Mouse (Mus musculus) MEL (cell line): ENCODE measurements around the gene Eif2ak3. TPM values are rescaled to one million over a fixed set of nuclear protein-coding genes. Genes with fewer than 3 reads are reported as not detected.

Experiments
- DNase-seq: peaks from one replicate; pipeline ENCODE4 v3.0.0; 2011; ENCODE audit warnings: low read depth, low spot score
- H3K27ac ChIP-seq: 2 replicates; pipeline ENCODE4 v1.5.1; 2012; ENCODE audit warnings: low read depth, mild to moderate bottlenecking, control low read depth, low read length, moderate library complexity; ENCODE audit not compliant: control insufficient read depth
- H3K27me3 ChIP-seq, 2 experiments: fragments of 150-350 bp in 1 of 2; sonication (generic) in 1 of 2; 2 replicates each; pipeline ENCODE4 v1.6.1; 2012; ENCODE audit warnings: low read length in 2 of 2, mild to moderate bottlenecking in 2 of 2, improper control_type of control experiment in 1 of 2, moderate library complexity in 1 of 2; ENCODE audit not compliant: insufficient read depth in 2 of 2, control insufficient read depth in 1 of 2
- H3K36me3 ChIP-seq, 2 experiments: 2 replicates each; pipeline ENCODE4 v1.6.1; 2012 to 2014; ENCODE audit warnings: low read length in 2 of 2, improper control_type of control experiment in 1 of 2, inconsistent platforms in 1 of 2, mild to moderate bottlenecking in 1 of 2; ENCODE audit not compliant: insufficient read depth in 2 of 2, control insufficient read depth in 1 of 2
- H3K4me1 ChIP-seq, 2 experiments: fragments of 150-350 bp in 1 of 2; sonication (generic) in 1 of 2; 2 replicates each; pipeline ENCODE4 v1.6.1; 2012; ENCODE audit warnings: low read length in 2 of 2, improper control_type of control experiment in 1 of 2, mild to moderate bottlenecking in 1 of 2; ENCODE audit not compliant: insufficient read depth in 2 of 2, control insufficient read depth in 1 of 2
- H3K4me3 ChIP-seq, 2 experiments: fragments of 150-350 bp in 1 of 2; sonication (generic) in 1 of 2; 2 replicates each; pipeline ENCODE4 v1.5.1; 2012; ENCODE audit warnings: low read depth in 2 of 2, low read length in 2 of 2, mild to moderate bottlenecking in 2 of 2, moderate library complexity in 2 of 2, control low read depth in 1 of 2, improper control_type of control experiment in 1 of 2; ENCODE audit not compliant: control insufficient read depth in 1 of 2, insufficient read depth in 1 of 2
- H3K79me2 ChIP-seq: 2 replicates; pipeline ENCODE4 v1.6.1; 2012; ENCODE audit warnings: mild to moderate bottlenecking, low read length, moderate library complexity; ENCODE audit not compliant: control insufficient read depth, poor library complexity, insufficient read depth
- H3K9ac ChIP-seq: 2 replicates; pipeline ENCODE4 v1.6.1; 2012; ENCODE audit warnings: low read depth, mild to moderate bottlenecking, control low read depth, low read length, moderate library complexity; ENCODE audit not compliant: control insufficient read depth, poor library complexity, severe bottlenecking
- H3K9me3 ChIP-seq: fragments of 150-350 bp; sonication (generic); replicated peaks from 2 replicates; pipeline ENCODE4 v1.6.1; 2012; ENCODE audit warnings: mild to moderate bottlenecking, low read length, improper control_type of control experiment, moderate library complexity; ENCODE audit not compliant: insufficient read depth
- BHLHE40 ChIP-seq: IDR thresholded peaks from 2 replicates; pipeline ENCODE4 v1.6.1; 2012; ENCODE audit warnings: low read depth, mild to moderate bottlenecking, inconsistent platforms, low read length, improper control_type of control experiment, borderline replicate concordance
- CHD1 ChIP-seq: IDR thresholded peaks from 2 replicates; pipeline ENCODE4 v1.6.1; 2012; ENCODE audit warnings: low read depth, mild to moderate bottlenecking, inconsistent platforms, low read length, improper control_type of control experiment
- CHD2 ChIP-seq: IDR thresholded peaks from 2 replicates; pipeline ENCODE4 v1.6.1; 2011; ENCODE audit warnings: low read length, improper control_type of control experiment
- CTCF ChIP-seq, 3 experiments: IDR thresholded peaks in 2 of 3; conservative IDR thresholded peaks in 1 of 3; 2 replicates each; pipeline ENCODE4 v1.5.1; 2011 to 2012; ENCODE audit warnings: low read length in 3 of 3, low read depth in 2 of 3, mild to moderate bottlenecking in 2 of 3, improper control_type of control experiment in 1 of 3, inconsistent platforms in 1 of 3, mixed read lengths in 1 of 3, moderate library complexity in 1 of 3; ENCODE audit not compliant: control insufficient read depth in 1 of 3, insufficient read depth in 1 of 3, poor library complexity in 1 of 3, severe bottlenecking in 1 of 3
- E2F4 ChIP-seq: IDR thresholded peaks from 2 replicates; pipeline ENCODE4 v1.6.1; 2011; ENCODE audit warnings: low read depth, low read length, improper control_type of control experiment, borderline replicate concordance
- ELF1 ChIP-seq: IDR thresholded peaks from 2 replicates; pipeline ENCODE4 v1.6.1; 2014; ENCODE audit warnings: low read depth, mild to moderate bottlenecking, inconsistent platforms, low read length, improper control_type of control experiment, moderate library complexity
- EP300 ChIP-seq, 2 experiments: IDR thresholded peaks; 2 replicates each; pipeline ENCODE4 v1.6.1; 2011; ENCODE audit warnings: improper control_type of control experiment in 2 of 2, low read length in 2 of 2, low read depth in 1 of 2, mild to moderate bottlenecking in 1 of 2
- GATA1 ChIP-seq: IDR thresholded peaks from 2 replicates; pipeline ENCODE4 v1.6.1; 2011; ENCODE audit warnings: low read depth, low read length, improper control_type of control experiment
- HCFC1 ChIP-seq: IDR thresholded peaks from 2 replicates; pipeline ENCODE4 v1.6.1; 2012; ENCODE audit warnings: low read depth, mild to moderate bottlenecking, inconsistent platforms, low read length, improper control_type of control experiment, moderate library complexity
- MAFK ChIP-seq: IDR thresholded peaks from 2 replicates; pipeline ENCODE4 v1.6.1; 2011; ENCODE audit warnings: low read depth, mild to moderate bottlenecking, low read length, improper control_type of control experiment, borderline replicate concordance
- MYC ChIP-seq: IDR thresholded peaks from 2 replicates; pipeline ENCODE4 v1.6.1; 2011; ENCODE audit warnings: low read depth, mild to moderate bottlenecking, low read length, improper control_type of control experiment, moderate library complexity
- NELFE ChIP-seq: IDR thresholded peaks from 2 replicates; pipeline ENCODE4 v1.6.1; 2011; ENCODE audit warnings: low read depth, low read length, improper control_type of control experiment
- POLR2A ChIP-seq, 2 experiments: IDR thresholded peaks; 2 replicates each; pipeline ENCODE4 v1.6.1; 2011 to 2012; ENCODE audit warnings: low read length in 2 of 2, mild to moderate bottlenecking in 2 of 2, control low read depth in 1 of 2, improper control_type of control experiment in 1 of 2, low read depth in 1 of 2, moderate library complexity in 1 of 2; ENCODE audit not compliant: control insufficient read depth in 1 of 2, insufficient read depth in 1 of 2, poor library complexity in 1 of 2
- POLR2AphosphoS2 ChIP-seq: IDR thresholded peaks from 2 replicates; pipeline ENCODE4 v1.6.1; 2011; ENCODE audit warnings: low read length, improper control_type of control experiment
- POLR2AphosphoS5 ChIP-seq: IDR thresholded peaks from 2 replicates; pipeline ENCODE4 v1.6.1; 2012; ENCODE audit warnings: low read depth, borderline replicate concordance, mild to moderate bottlenecking, inconsistent platforms, low read length, moderate library complexity, mixed read lengths
- RCOR1 ChIP-seq: IDR thresholded peaks from 2 replicates; pipeline ENCODE4 v1.6.1; 2012; ENCODE audit warnings: low read depth, mild to moderate bottlenecking, inconsistent platforms, low read length, improper control_type of control experiment
- SIN3A ChIP-seq: IDR thresholded peaks from 2 replicates; pipeline ENCODE4 v1.6.1; 2012; ENCODE audit warnings: low read length, improper control_type of control experiment, inconsistent platforms
- TAL1 ChIP-seq: IDR thresholded peaks from 2 replicates; pipeline ENCODE4 v1.6.1; 2012; ENCODE audit warnings: mild to moderate bottlenecking, inconsistent platforms, low read length, moderate library complexity, mixed read lengths
- TBP ChIP-seq: IDR thresholded peaks from 2 replicates; pipeline ENCODE4 v1.8.0; 2011; ENCODE audit warnings: low read depth, low read length, improper control_type of control experiment
- TCF12 ChIP-seq: IDR thresholded peaks from 2 replicates; pipeline ENCODE4 v1.6.1; 2014; ENCODE audit warnings: low read depth, mild to moderate bottlenecking, inconsistent platforms, low read length, improper control_type of control experiment, moderate library complexity
- UBTF ChIP-seq: IDR thresholded peaks from 2 replicates; pipeline ENCODE4 v1.6.1; 2012; ENCODE audit warnings: low read depth, mild to moderate bottlenecking, inconsistent platforms, low read length, improper control_type of control experiment, moderate library complexity, borderline replicate concordance; ENCODE audit not compliant: insufficient read depth
- USF1 ChIP-seq: IDR thresholded peaks from 2 replicates; pipeline ENCODE4 v1.6.1; 2014; ENCODE audit warnings: low read depth, mild to moderate bottlenecking, inconsistent platforms, low read length, improper control_type of control experiment, moderate library complexity
- ZMIZ1 ChIP-seq: IDR thresholded peaks from 2 replicates; pipeline ENCODE4 v1.6.1; 2012; ENCODE audit warnings: low read depth, mild to moderate bottlenecking, inconsistent platforms, low read length, improper control_type of control experiment, moderate library complexity
- ZNF384 ChIP-seq: IDR thresholded peaks from 2 replicates; pipeline ENCODE4 v1.6.1; 2012; ENCODE audit warnings: low read depth, mild to moderate bottlenecking, inconsistent platforms, low read length, improper control_type of control experiment
- polyA plus RNA-seq, 2 experiments: library from polyadenylated mRNA; stranded (reverse) in 1 of 2; unstranded in 1 of 2; fragments of >175 nt in 1 of 2; fragments of >200 nt in 1 of 2; gene quantifications; 2 replicates each; pipeline versions ENCODE4 v1.2.1 to v1.2.4; 2012; ENCODE audit warnings: low replicate concordance in 2 of 2, low read depth in 1 of 2; ENCODE audit not compliant: insufficient read length in 2 of 2, insufficient read depth in 1 of 2, missing spikeins in 1 of 2
- total RNA-seq: library from RNA; depleted of rRNA; stranded (reverse); fragments of 300-350 nt; gene quantifications from 2 replicates; pipeline ENCODE4 v1.2.3, GENCODE M21; 2012

The Eif2ak3 gene
- total and polyA plus RNA-seq, 3 experiments, result 9.1 to 9.9 TPM; not detected in 1

GRCm38 (mm10) chr6:70813921-70814628 lies 30.2 kb upstream of the Eif2ak3 start:
- DNase-seq, result no peak
- 0 out of 4 replicates have a peak, but pooled peaks cover 0 to 1% of the 10 kb centered on the region in 2 experiments for H3K27me3 ChIP-seq
- H3K36me3 ChIP-seq, result peaks cover 0 to 6% of the 10 kb centered on the region in 2 experiments; a peak in 2 of 4 replicates
- no peak for TF ChIP-seq ZNF384
- no peak for TF ChIP-seq MYC
- H3K4me3 ChIP-seq, result no peak overlapping the region
- no peak overlapping the region for H3K9ac ChIP-seq
- H3K4me1 ChIP-seq, result peaks cover 0 to 2% of the 10 kb centered on the region in 2 experiments; a peak in 2 of 4 replicates
- H3K9me3 ChIP-seq, result no peaks in the 10 kb centered on the region
- no peak overlapping the region for H3K27ac ChIP-seq
- H3K79me2 ChIP-seq, result no peaks in the 10 kb centered on the region

DNA sequence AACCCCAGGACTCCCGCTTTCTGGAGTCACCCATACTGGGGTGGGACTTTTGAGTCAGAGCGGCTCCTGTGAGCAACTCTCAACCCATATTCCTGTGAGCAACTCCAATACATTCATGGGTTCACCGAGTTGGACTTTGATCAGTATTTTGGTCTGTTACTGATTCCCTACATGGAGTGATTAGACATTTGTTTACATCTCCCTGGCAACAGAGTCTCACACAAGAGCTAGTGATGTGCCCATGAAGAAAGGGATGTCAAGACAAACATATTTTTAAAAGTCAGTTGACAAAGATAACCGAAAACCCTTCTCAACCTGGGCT lies 29.7 kb upstream of the Eif2ak3 start:
- Histone ChIP-seq H3K27ac (no peak overlapping the region), H3K79me2 (no peaks in the 10 kb centered on the region), H3K4me1 (peaks cover 0 to 2% of the 10 kb centered on the region in 2 experiments; a peak in 2 of 4 replicates), H3K36me3 (peaks cover 0 to 6% of the 10 kb centered on the region in 2 experiments; a peak in 2 of 4 replicates), H3K9me3 (no peaks in the 10 kb centered on the region), H3K27me3 (0 out of 4 replicates have a peak, but pooled peaks cover 0 to 1% of the 10 kb centered on the region in 2 experiments), H3K4me3 (no peak overlapping the region), H3K9ac (no peak overlapping the region)
- no peak for TF ChIP-seq TAL1
- TF ChIP-seq USF1, result no peak
- no peak for TF ChIP-seq RCOR1
- TF ChIP-seq CTCF (IDR thresholded peaks at IDR 0.05 in 2 of 3, conservative IDR thresholded peaks at IDR 0.05 in 1 of 3; ENCODE audit: control insufficient read depth in 1 of 3, insufficient read depth in 1 of 3, low read depth in 2 of 3, low read length in 3 of 3, poor library complexity in 1 of 3, severe bottlenecking in 1 of 3), result no peak
- TF ChIP-seq CHD2, result no peak
- TF ChIP-seq UBTF, result no peak
- TF ChIP-seq EP300 (IDR thresholded peaks at IDR 0.05; ENCODE audit: low read depth in 1 of 2, low read length in 2 of 2), result no peak
- TF ChIP-seq ELF1, result no peak
- no peak for TF ChIP-seq MAFK
- no peak for TF ChIP-seq TBP
- DNase-seq, result no peak

DNA sequence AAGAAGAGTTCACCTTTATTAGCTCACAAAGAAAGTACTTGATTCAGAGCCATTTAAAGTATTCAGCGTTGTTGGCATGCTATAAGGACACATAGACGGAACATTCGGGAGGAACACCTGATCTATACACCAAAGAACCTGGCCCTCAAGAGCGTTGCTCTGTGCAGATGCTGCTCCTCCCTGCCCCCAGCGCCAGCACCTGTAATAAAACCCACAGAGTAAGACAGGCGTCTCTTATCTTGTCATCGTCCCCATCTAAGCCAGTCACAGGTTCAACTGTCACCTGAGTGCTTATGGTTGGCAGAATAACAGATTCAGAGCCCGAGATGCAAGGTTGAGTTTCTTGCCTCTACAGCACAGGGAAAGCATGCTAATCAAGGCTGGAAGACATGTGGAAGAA lies 28.8 kb upstream of the Eif2ak3 start:
- Histone ChIP-seq H3K27me3 (0 out of 4 replicates have a peak, but pooled peaks cover 0 to 1% of the 10 kb centered on the region in 2 experiments), H3K9me3 (no peaks in the 10 kb centered on the region), H3K27ac (no peak overlapping the region), H3K9ac (no peak overlapping the region), H3K36me3 (peaks cover 0 to 6% of the 10 kb centered on the region in 2 experiments; a peak in 2 of 4 replicates), H3K79me2 (no peaks in the 10 kb centered on the region), H3K4me3 (no peak overlapping the region), H3K4me1 (peaks cover 0 to 2% of the 10 kb centered on the region in 2 experiments; a peak in 2 of 4 replicates)
- TF ChIP-seq NELFE, result no peak
- TF ChIP-seq POLR2A (IDR thresholded peaks at IDR 0.05; ENCODE audit: control insufficient read depth in 1 of 2, insufficient read depth in 1 of 2, low read depth in 1 of 2, low read length in 2 of 2, poor library complexity in 1 of 2), result no peak
- TF ChIP-seq POLR2AphosphoS5, result no peak
- TF ChIP-seq SIN3A, result no peak
- TF ChIP-seq GATA1, result no peak
- no peak for TF ChIP-seq E2F4
- TF ChIP-seq HCFC1, result no peak
- no peak for TF ChIP-seq ZMIZ1
- TF ChIP-seq TCF12, result no peak
- TF ChIP-seq CHD1, result no peak
- TF ChIP-seq USF1, result no peak
- no peak for TF ChIP-seq POLR2AphosphoS2
- no peak for TF ChIP-seq BHLHE40
- DNase-seq, result no peak
